Mouse (Mus musculus) cerebellum, adult 9-10 months (tissue): ENCODE results near the gene Onecut1.

Experiments
- DNase-seq: peaks from one replicate; pipeline ENCODE4 v3.0.0; 2022

Gene Onecut1

DNA sequence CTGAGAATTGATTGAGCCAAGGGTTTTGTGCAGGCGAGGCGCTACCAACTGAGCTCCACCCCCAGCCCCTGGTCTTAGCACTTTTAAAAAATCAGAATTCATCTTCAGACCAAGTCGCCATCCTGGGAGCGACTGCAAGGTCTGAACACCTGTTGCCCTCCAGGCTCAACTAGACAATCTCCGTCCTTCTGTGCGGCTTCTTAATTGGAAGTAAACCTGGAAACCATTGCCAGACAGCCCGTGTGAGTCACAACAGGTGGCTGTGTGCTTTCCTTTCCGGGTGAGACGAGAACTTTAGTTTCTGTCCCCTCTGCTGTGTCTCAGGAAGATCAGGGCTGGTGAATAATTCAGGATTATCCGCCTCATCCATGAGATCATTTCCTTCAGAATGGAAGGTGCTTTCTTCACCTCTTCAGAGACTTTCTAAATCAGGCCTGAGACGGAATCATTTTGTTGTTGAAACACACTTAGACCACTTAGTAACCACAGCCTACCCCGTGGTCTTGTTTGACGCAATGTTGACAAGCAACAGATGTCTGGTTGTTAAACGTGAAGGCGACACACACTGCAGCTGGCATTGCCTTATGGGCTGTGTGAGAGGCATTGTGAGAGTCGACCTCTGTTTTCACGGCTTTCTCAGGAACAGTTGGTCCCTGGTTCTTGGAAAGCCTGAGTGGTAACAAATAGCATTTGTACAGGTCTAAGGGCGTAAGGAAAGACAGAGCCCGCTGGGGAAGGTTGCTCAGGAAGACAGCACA lies 51.1 kb downstream of the Onecut1 start:
- no peak for DNase-seq

DNA sequence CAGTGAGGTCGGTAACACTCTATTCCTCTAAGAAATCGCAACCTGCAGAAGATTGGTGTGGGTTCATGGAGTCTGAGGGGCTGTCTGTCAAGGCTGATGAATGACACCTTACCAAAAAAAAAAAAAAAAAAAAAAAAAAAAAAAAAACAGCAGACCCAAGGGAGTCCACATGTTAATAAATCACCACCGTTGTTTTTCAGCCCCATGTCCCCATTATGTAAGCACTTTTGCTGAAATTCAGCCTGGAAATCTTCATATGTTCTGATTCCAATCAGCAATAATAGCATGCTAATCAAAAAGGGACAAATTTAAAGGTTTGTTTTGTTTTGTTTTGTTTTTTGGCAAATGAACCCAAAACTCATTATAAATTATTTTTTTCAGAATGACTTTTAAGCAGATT lies 53.9 kb downstream of the Onecut1 start:
- no peak for DNase-seq

DNA sequence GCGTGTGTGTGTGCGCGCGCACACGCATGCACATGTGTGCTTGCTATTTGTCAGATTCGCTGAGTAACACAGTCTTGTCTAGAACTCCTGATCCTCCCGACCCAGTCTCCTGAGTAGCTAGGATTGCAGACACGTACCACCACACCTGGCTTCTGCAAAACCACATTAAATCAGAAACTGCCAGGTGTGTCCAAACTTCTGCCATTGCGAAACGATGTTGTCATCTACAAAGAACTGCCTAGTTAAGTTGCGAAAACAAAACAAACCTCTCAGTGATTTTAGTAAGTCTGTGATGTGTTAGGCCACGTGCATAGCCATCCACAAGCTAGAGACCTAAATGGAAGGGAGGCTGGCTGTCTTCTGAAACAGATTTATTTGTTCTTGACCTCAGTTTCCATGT lies 58.7 kb downstream of the Onecut1 start:
- DNase-seq: no peak

DNA sequence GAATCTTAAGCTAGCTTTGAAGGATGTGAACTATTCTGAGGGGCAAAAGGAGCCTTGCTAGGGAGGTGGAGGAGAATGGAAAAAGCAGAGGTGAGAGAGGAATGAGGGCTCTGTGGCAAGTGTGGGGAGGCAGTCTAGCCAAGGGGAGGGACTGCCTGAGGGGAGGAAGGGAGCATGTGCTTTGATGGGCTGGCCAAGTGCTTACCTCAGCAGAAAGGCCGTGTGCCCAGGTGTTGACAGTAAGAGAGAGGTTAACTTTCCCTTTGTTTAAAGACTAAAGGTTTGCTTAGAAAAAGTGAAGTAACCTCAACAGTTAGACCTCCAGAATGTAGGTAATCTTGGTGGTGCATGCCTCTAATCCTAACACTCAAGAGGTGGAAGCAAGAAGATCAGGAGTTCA lies 59.7 kb downstream of the Onecut1 start:
- DNase-seq: no peak

DNA sequence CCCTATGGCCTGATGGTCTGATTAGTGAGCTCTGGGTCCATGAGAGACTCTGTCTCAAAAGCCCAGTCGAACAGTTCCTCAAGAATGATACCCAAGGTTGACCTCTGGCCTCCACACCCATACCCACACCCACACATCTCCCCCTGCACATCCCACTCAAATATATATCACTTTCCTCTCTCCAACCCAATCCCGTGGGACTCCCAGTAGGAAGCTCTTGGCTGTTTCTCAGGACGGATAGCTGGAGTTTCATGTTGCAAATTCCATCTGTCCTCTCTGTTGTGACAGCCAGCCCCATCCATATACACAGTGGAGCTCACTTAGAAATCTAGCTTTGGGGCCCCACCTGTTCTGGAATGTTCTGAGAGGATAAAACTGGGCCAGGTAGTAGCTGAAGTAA lies 61.2 kb downstream of the Onecut1 start:
- DNase-seq: no peak

DNA sequence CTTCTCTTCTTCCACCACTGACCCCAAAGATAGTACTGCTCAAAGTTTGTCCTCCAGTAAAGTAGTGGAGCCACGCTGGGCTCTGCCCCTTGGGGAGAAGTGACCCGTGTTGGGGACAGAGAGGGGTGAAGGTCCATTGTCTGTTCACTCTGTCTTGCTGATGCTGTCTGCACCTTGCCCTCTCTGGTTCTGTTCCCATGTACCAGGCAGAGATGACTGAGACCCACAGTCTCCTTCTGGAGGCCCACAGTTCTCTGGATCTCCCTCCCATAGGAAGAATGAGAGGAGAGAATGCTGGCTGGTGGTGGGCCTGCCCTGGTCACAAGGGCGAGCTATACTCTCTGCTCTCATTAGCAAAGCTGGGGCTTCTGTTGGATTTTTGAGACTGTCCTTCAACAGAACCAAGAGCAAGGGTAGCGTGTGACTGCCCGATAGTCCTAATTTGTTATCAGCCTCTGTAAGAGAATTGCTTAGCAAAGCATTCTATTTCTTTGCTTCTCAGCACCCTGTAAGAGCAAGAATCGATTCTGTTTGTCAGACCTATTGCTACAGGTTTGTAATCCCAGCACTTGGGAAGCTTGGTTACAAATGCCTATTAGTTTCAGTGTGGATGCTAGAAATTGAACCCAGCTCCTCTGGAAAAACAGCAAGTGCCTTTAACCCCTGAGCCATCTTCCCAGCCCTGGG lies 61.7 kb downstream of the Onecut1 start:
- DNase-seq: no peak

DNA sequence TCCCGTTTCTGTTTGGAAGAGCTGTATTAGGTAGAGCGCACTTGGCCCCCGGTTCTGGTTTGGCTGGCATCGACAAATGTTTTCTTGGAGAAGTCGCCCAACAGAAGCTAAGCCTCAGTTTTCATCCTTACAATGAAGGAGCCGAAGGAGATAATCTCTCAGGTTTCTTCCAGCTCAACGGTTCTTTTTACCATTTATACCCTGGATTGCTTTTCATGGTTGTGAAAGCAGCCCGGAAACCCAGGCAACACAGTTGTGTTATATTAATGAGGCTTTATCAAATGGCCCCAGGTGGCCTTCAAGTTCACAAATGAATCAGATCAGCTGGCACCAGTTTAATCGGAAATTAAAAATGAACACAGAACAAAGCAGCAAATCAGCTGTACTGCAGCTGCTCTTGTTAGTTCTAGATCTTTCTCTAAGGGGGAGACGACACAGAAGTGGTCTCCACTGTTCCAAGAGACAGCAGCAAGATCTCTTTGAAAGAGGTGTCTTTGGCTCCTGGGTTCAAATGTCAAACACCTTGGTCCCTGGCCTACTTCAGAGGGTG lies 63.6 kb downstream of the Onecut1 start:
- DNase-seq: no peak

DNA sequence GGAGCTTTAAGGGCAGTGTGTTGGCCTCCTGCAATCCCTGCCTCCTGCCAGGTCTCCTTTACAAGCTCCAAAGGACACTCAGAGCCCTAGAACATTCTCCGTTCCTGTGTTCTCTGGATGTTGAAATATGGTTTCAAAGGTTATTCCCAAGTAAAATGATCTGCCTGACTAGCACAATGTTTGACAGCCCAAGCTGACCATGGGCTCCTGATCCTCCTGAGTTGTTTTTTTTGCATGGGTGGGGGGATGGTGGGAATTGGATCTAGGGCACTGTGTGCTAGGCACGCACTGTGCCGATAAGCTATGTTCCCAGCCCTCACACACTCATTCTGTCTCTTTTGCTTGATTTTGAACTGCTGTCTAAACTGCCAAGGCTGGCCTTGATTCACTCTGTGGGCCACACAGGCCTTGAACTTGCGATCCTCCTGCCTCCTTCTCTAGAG lies 68.3 kb downstream of the Onecut1 start:
- no peak for DNase-seq

DNA sequence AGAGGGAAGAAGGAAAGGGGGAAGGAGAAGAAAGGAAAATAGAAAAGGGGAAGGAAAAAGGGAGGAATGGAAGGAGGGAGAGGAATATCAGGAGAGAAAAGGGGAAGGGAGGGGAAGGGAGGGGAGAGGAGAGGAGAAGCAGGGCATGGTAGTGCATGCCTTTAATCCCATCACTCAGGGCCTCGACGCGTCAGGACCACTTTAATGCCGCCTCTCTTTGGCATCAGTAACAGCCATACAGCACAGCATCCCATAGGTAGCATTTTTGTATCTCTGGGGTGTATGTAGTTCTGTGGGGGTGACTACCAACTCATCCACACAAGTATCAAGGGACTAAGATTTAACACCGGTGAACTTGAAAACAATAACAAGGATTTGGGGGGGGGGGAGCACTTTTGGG lies 68.9 kb downstream of the Onecut1 start:
- no peak for DNase-seq

DNA sequence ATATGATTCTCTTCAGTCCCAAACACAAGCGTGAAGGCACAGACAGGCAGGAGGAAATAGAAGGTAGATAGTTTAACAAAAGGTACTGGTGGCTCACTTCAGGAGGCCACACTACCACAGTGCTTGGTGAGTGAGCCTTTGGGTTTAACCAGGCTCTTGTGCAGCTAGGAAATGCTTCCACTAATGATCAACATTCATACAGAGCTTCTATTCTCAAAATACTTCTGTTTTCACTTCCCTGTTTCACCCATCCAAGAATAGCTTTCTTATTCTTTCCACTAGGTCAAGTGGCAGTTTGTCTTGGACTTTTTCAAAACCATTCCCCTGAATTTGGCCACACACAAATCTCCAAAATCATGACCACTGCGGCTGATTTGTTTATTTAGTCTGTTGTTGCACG lies 73.6 kb downstream of the Onecut1 start:
- no peak for DNase-seq

DNA sequence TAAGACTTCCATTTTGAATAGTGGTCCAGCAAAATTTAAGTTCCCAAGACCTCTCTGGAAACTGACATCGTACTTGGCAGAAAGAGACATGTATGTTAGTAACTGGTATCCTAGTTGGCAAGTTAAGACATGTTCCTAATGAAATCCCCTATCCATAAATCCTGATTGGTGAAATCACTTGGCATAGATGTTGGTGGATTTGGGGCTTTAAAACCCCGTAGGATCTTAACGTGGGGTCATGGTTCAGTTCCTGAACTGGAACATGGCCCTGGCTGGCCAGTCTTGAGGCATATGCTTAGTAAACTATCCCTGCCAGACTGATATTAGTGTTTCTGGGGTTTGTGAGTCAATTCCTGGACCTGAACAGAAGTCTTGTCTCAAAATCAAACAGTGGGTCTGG lies 76.0 kb downstream of the Onecut1 start:
- DNase-seq: no peak

DNA sequence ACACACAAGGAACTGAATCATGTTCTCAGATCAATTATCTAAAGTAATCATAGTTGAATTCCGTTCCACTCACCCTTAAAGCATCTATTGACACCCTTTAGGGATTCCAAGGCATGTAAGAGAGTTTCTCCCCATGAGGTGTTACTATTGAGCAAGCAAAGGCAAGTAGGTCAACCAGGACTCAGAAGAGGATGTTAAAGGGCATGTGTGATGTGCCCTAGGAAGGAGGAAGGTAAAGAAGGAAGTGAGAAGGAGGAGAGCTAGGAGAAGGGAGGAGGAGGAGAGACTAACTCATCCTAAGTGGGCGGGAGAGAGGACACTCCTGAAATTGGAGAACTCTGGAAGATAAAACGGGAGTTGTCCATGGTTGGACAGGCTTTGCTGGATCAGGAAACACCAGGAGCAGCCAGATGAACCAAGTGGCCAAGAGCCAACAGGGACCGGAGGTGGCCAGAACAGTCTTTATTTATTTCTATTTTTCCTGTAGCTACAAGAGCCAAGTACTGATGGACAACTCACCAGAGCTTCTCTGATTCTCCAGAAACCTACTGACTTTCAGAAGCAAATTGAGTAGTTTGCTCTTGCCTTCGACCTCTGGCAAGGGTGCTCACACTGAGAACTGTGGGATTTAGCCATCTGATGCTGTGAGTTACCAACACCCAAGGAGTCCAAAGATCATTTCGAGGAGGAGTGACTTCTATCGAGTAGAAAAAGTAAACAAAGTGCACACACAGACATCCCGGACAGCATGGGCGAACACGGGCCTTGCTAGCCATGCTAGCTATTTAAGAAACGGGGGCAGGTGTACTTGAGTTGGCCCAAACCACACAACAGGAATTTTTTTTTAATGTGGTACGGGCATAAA lies 77.2 kb downstream of the Onecut1 start:
- DNase-seq: no peak
